Mouse (Mus musculus): ENCODE measurements around the gene Olfr39. TPM values are rescaled to one million over a fixed set of nuclear protein-coding genes. Genes with fewer than 3 reads are reported as not detected.

The Olfr39 gene
- polyA plus RNA-seq (2012; rRNA removed) = not detected in 2 replicates

DNA sequence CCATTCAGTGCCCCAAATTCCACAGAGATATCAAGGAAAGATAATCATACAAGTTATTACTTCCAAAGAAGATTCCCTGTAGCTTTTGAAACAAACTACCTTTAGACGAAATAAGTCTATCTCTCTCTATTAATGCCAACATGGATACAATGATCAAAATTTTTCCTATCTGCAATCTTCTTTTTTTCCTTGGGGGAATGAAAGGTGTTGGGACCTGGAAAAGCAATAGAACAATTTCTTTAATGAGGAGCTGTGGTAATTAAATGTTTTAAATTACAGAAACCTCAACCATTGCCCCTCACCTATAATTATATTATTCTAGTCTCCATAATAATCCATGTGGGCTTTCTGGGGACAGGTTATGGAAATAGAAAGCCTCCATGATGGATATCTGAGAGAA lies at the start of gene Olfr39:
Gene Olfr39 (plus strand): TSS at position 301 of the 400 bp plus-strand sequence.

DNA sequence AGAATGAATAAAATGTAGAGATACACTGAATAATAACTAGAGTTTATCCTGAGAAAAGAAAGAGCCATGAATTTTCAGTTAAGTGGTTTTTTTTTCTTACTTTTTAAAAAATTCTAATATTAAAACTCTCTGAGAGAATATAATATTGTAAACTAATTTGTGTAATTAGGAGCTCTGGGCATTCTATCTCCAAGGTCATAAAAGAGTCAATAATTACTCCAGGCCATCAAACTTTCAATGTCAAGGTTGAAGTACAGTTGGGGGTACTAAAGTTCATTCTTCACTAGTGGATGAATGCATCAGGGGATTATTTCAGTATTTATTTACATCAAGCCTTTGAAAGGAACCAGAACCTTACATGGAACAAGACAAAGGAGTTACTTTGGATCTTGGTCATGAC lies 45.3 kb upstream of the Olfr39 start, which contains the start of gene Olfr872:
Gene Olfr872 (plus strand): TSS at position 301 of the 400 bp plus-strand sequence.

DNA sequence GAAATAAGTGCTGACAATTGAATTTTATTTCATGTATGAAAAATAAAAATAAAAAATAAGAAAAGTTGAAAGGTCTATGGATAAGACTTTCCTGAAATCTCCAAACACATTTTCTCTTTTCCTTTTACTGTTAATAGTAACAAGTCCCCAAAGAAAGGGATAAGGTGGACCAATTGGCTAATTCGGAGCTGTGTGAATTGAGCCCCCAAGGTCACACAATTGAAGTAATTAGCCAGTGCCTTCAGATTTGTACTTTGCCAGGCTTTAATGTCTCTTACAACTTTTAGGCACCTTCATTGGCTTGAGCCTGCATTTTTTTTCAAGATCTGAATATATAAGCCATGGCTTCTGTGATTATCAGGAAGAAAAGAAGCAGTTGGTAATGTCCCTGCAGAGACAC lies 16.1 kb downstream of the Olfr39 start, which contains the start of gene Olfr873:
Gene Olfr873 (plus strand): TSS at position 301 of the 400 bp plus-strand sequence.

DNA sequence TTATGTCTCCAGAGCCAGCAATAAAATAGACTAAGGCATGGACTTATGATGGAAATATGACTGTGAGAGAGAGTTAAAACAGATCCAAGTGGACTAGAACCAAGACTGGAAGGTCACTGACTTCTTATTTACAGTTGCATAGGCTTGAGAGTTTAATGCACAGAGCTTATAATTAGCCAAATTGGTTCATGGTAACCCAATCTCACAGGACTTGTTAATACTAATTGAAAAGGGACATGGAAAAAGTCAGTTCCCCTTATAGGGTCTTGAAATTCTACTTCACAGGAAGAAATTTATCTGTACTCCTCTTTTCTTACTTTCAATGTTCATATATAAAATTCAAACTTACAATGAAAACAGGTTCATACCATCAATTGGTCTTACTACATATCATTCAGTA lies 53.8 kb downstream of the Olfr39 start, which contains the start of gene Olfr18:
Gene Olfr18 (minus strand): TSS at position 101 of the 400 bp plus-strand sequence.

Other genes with a start within 250 kb of the Olfr39 start
- not detected in 2 replicates for gene Olfr867, start 224.8 kb upstream of the Olfr39 start, polyA plus RNA-seq (2012; rRNA removed)
- gene Olfr868, start 183.7 kb upstream of the Olfr39 start, polyA plus RNA-seq (2012; rRNA removed) = not detected in 2 replicates
- not detected in 2 replicates for gene Olfr869, start 153.3 kb upstream of the Olfr39 start, polyA plus RNA-seq (2012; rRNA removed)
- not detected in 2 replicates for gene Olfr870, start 108.3 kb upstream of the Olfr39 start, polyA plus RNA-seq (2012; rRNA removed)
- gene Olfr871, start 70.1 kb upstream of the Olfr39 start, polyA plus RNA-seq (2012; rRNA removed) = not detected in 2 replicates
- gene Olfr872, start 45.2 kb upstream of the Olfr39 start, polyA plus RNA-seq (2012; rRNA removed) = not detected in 2 replicates
- not detected in 2 replicates for gene Olfr873, start 16.2 kb downstream of the Olfr39 start, polyA plus RNA-seq (2012; rRNA removed)
- gene Olfr18, start 53.7 kb downstream of the Olfr39 start, polyA plus RNA-seq (2012; rRNA removed) = not detected in 2 replicates
- gene Zfp560, start 102.8 kb downstream of the Olfr39 start, polyA plus RNA-seq (2012; rRNA removed) = 4.4 and 4.8 TPM in 2 replicates
- 1.7 and 1.8 TPM in 2 replicates for gene Zfp26, start 177.8 kb downstream of the Olfr39 start, polyA plus RNA-seq (2012; rRNA removed)
- gene Zfp426, start 210.4 kb downstream of the Olfr39 start, polyA plus RNA-seq (2012; rRNA removed) = 3.8 and 4.0 TPM in 2 replicates
- 4.6 and 4.7 TPM in 2 replicates for gene Zfp266, start 239.1 kb downstream of the Olfr39 start, polyA plus RNA-seq (2012; rRNA removed)

Measured in liver, embryonic 18 days (tissue).